Mouse (Mus musculus) ovary, adult 18-20 months (tissue): ENCODE measurements at regions not wholly inside any gene's neighbourhood (a gene's known extent, or its start where the extent isn't known, plus 50 kb on each side); places are given as distances from the start of the nearest gene placed in this dataset.
"Not testable (repeated sequence)": the region's sequence is repeated elsewhere in the genome, so short reads cannot be mapped to it uniquely, and the experiment has no call there.

Experiments used
- DNase-seq: peaks from one replicate; pipeline ENCODE4 v3.0.0; 2022; ENCODE audit warnings: low spot score, mixed read lengths

DNA sequence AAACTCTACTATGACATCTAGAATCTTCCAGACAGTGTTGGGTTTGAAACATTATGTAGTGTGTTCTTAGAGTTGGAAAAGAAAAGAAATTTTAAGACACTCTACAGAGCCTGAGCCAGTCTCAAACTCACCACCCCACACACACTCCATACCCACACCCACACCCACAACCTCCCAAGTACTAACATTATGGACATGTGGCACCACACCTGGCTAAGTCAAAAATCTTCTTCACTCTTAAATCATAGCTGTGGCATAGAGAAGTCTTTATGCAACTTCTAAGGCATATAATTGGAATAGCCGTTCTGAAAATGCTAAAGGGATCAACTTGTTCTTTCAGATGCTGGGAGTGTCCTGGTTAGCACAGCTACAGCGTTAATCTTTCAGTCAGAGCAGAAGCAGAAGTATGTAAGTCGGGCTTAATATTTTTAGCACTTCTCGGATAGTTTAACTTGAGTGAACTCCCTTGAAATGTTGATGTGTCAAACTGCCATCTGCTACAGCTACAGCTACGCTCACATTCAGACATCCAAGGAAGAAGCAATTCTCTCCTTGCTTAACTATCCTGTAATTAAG, 68.6 kb upstream of the Creb1 start:
- no peak for DNase-seq

DNA sequence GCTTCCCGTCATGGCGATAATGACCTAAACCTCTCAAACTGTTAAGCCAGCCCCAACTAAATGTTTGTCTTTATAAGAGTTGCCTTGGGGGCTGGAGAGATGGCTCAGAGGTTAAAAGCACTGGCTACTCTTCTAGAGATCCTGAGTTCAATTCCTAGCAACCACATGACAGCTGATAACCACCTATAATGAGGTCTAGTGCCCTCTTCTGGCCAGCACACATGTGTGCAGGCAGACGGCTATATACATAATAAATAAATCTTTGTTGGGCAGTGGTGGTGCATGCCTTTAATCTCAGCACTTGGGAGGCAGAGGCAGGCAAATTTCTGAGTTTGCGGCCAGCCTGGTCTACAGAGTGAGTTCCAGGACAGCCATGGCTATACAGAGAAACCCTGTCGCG, 70.8 kb upstream of the Creb1 start:
- not testable (repeated sequence) for DNase-seq

DNA sequence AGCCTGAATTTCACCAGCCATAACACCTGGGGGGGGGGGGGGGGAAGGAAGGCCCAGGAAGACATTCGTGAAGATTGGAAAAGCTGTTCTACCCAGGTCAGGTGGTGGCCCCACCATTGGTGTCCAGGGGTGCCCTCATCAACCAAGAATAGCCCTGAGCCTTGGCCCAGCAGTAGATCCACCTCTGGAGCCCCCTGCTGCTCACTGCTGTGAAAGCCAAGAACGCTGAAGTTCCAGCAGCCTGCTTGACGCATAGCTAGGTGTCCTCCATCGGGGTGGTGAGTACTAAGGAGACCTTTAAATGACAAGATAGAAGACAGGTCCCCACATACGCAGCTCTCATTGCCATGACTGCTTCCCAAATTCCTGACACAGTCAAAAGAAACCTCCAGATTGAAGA, 74.6 kb upstream of the Creb1 start:
- DNase-seq, result no peak

DNA sequence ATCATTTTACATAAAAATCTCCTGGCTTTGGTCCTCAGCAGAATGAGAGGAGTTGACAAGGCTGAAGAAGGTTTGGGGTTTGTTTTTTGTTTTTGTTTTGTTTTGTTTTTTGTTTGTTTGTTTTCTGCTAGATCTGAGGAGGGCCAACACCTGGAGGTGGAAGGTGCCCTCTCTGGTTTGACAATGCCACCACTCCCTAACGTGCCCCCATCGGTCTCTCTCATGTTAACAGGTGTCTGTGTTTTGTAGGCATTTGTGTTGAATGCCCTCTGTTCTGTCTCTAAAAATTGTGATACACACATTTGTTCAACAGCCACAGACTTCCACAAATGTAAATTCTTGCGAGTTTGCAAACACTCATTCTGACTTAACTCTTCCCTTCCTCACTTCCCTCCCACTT, 83.3 kb upstream of the Creb1 start:
- no peak for DNase-seq

DNA sequence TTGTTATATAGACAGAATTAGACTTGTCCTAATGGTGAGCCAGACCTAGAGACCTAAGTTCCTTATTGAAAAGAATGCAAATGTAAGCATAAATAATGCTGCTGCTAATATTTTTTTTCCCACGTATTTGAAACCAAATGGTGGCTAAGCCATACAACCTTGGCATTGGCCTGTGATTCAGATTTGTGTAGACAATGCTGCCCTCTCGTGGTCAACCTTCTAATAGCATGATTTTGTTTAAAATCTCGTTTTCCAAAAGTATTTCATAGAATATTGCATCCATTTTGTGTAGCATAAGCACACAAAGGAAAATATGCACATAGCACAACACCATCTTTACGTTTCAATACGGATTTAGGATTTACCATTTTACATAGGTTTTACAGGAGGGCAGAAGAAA, 84.4 kb upstream of the Creb1 start:
- DNase-seq, result no peak

DNA sequence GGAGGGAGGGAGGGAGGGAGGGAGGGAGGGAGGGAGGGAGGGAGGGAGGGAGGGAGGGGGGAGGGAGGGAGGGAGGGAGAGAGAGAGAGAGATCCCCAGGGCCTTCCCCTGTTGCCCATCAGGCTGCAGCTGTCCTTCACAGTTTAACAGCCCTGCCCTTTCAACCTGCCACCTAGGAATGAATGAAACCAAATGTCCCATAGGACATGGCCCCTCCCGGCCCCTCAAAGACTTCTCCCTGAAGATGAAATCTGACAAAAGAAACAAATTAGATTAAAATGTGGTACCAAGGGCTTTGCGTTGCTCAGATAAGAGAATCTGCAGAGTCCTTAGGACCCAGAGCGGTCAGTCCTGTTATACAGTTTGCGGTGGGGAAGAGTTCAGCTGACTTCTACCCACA, 86.0 kb upstream of the Creb1 start:
- no peak for DNase-seq

DNA sequence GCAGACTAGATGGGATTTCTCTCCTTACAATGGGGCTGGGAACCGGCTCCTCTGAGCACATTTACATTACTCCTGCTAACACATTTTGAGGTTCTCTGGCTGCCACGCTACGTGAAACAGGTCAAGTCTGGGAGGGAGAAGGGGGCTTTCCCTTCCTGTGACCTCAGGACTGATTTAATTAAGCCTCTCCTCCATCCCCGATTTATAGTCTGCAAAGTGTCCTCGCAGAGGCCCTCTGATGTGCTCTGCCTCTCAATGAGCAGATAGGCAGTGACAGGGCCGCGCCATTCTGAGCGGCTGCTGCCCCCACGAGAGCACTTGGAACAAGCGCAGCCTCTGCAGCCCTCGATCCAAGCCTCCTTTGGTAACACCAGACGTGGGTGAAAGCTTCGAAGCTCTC, 86.5 kb upstream of the Creb1 start:
- DNase-seq, result peak; percentile 57

DNA sequence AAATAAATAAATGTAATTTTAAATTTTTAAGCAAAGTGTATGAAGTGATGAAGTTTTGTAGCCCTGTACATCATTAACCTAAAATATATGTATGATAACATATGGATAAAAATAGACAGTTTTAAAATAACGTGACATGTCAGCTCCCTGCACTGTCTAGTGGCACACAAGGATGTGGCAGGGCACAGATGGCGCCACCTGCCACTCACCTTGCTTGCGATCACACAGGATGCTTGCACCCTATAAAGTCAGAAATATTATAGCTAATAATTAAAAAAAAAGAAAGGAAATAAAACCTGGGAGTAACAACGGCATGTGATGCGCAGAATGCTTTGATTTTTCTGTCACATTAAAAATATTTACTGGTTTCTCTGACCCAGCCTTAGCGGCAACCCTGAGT, 89.0 kb upstream of the Creb1 start:
- no peak for DNase-seq

DNA sequence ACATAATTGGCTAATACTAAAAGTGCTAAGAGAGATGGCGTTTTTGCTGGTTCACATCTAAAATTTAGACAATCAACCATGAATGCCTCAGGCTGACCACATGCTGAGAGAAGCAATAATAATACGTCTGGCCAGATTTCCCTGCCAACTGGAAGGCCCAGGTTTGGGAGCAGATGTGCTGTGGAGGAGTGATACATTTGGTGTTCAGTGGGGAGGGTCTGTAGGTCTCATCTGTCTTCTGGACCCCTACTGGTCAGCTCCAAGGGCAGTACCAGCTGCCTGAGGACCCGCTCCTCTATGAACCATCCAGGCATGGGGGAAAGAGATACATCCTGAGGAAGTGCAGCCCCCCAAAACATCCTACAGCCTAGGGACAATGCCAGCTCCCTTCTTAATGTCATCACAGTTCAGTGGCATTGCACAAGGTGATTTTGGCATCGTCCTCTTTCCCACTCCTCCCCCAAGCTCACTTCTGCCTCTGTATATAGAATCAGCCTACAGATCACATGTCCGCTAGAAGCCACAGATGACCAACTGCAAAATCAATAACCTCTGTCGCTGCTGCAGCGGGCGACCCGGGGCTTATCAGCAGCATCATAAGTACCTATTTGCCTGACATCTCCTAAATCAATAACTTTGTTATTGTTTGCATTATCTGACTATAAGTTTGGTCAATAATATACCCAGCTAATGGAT, 90.1 kb upstream of the Creb1 start:
- DNase-seq, result no peak

DNA sequence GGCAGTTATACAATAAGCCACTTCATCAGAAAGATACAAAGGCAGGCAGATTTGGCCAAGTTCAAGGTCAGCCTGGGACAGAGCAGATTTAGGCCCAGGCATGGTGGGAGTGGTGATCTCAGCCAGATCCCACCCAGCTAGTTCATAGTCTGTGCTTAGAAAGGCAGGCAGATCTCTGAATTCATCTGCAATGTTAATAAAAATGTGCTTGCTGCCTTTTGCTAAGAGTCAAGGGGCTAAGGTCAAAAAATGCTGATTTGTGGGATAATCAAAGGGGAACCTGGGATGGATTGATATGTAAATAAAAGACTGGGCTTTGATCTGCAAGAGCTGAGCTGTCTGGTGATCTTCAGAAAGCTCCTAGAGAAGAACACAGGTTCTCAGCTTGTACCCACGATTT, 109.2 kb upstream of the Creb1 start:
- no peak for DNase-seq

DNA sequence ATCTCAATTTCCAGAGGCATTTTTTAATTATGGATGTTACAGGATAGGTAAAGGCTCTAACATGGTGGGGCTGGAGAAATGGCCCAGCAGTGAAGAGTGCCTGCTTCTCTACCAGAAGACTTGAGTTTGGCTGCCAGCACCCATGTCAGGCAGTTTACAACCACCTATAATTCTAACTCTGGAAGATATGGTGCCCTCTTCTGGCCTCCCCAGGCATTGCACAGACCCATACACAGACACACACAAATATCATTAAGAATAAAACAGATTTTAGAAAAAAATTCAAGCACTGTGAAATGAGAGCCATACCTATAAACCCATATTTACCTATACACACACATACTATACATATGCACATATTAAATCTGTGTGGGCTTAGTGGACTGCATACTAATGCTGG, 113.9 kb upstream of the Creb1 start:
- DNase-seq, result no peak

DNA sequence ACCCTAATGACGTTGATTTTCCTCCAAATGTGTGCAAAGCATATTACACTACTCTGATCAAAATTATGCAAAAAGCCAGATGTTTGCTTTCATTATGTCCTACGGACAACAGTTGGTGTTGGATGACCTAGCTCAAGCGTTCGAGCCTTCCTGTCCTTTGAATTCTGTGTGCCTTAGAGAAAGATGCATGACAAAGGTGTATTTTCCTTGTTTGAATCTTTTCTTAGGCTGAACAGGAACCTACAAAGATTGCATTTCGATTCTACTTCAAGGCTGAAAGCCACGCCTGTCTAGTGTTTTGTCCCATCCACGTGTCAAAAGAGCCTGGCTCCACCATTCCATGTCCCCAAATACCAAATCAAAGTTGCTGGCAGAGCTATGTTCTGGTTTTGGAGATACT, 116.5 kb upstream of the Creb1 start:
- DNase-seq, result no peak

DNA sequence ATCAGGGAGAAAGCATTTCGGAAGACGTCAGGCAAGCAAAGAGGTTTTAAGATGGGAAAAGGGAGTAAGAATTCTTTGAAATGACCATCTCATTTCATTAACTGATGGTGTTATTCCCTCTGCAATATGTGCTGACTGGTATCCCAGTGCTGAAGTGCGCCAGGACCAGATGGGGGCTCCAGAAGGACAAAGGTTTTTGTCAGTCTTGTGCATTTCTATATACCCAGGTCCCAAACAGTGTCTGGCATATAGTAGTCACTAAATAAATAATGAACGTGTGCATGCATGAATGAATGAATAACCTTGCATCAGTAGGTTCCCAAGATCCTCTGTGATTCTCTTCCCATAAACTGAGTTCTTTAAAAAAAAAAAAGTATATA, 119.3 kb upstream of the Creb1 start:
- no peak for DNase-seq

DNA sequence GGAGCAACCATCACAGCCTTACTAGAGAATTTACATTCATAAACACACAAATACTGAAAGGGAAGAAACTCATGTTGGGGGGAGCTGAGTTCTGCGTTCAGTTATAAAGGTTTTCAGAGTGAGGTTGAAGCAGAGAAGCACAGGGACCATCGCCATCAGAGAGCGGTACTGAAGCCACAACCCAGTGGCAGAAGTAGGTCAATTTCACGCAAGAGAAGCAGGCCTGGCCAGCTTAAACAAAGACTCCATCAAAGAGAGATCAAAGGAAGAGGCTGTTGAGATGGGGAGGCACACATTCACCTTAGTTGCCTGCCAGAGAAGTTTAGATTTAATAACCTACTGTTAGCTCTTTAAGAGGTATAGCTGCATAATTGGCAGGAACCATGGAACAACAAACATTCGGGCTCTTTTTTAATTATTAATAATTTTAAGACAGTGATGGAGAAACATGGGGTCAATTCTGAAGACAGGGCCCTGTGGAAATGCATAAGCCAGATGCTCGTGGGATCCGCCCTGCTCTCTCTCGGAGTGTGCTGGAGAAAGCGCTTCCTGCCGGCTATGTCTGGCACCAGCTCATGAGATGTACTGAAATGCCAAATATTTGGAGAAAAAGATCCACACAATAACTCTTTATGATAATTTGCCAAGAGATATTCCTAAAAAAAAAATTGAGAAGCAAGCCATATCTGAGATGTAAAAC, 119.8 kb upstream of the Creb1 start:
- DNase-seq, result no peak

DNA sequence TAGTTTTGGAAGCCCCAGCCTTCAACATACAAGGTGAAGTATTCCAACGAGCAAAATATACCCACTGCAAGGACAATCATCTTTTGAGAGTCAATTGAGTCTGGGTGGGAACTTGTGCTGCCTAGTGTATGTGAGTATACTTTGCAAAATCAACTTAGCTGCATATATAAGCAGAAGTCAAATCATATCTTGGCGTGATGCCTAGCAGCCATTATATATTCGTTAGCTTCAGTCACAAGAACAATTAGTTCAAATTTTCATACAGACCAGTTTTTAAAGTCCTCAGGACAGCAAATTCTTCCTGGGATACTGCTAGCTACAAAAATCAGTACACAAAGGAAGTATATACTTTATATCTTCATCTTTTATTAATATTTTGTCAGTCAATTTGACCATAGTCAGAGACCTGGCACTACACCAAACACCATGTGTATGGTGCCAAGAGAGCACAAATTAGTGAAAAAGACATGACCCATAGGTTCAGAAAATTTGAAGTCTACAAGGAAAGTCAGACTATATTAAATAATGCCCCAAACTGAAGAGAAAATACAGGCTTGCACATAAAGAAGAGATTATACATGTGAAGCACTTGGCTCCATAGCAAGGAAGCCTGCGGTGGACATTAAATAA, 120.5 kb upstream of the Creb1 start:
- DNase-seq, result no peak

DNA sequence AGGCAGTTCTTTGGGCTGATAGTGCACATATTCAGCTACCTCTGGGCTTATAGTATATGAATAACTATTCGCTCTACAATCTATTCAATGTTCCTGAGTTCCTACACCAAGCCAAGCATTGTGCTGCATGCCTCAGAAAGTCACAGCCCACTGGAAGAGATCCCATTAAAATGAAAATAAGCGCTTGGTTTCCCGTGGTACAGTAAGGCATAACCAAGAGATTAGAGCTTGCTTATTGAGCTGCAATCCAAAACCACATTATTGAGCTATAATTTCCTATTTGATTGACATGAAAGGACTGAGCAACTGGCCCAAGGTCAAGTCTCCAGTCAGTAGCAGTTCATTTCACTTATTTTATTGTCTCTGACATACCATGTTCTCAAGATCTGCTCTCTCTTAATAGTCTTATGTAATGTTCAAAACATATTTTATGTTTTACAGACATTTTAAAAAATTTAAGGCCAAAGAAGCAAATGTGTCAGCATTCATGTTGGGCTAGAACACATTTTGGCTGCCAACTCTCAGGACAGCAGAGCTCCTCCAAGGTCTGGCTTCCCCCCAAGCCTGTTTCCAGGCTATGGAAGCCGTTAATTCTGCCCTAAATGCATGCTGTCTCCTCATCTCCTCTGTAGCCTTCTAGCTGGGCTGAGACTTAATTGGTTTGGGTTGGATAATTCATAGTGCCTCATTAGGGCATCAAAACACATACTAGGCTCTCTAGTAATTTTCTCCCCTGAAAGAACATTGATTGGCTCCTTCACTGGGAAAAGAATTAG, 123.5 kb upstream of the Creb1 start:
- no peak for DNase-seq

DNA sequence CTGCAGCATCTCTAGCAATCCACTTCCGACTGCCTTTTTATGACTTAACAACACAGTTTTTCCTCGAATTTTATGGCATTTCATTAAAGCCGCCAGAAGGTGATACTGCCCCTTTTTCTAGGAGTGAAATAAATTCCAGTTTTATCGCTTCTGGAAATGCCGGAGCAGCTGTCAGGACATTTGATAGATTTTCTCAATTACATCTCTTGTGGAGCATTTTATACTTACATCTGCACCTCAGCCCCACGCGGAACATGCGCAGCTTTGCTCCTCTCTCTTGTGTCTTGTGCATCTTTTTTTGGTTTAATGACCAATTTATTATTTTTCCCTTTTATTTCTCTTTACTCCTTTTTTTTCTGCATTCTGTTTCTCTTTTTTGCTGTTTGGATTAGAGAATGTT, 140.9 kb upstream of the Creb1 start:
- DNase-seq, result no peak

DNA sequence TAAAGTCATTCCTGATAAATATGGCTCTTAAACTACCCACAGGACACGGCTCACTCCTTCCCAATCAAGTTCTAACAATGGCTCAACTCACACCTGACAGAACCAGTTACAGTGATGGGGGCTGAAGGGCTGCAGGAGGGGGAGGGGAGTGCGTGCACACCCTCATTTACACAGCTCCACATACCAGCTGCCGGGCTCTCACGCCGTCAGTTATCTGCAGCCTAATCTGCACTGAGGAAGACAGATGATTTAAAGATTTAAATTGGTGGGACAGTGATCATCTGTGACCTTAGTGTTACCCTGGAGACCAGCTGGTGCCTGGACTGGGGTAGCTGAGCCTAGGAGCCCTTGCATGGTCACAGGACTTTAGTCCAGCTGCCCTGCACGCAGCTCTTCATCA, 151.2 kb upstream of the Creb1 start:
- DNase-seq, result no peak

DNA sequence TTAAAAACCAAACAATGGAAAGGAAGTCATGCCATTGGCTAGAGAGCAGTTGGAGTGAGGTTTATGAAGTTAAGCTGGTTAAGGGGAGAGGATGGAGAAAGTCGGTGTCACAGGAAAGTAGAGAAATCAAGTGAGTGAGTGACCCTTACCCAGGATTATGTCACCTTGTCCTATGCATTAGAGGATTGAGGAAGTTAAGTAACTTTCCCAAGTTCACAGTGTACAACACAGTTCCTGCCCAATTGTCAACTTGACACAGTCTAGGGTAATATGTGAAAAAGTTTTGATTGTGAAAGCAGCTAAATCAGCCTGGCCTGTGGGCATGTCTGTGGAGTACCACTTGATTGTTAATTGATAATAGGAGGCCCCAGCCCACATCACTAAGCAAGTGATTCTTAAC, 156.0 kb upstream of the Creb1 start:
- not testable (repeated sequence) for DNase-seq

DNA sequence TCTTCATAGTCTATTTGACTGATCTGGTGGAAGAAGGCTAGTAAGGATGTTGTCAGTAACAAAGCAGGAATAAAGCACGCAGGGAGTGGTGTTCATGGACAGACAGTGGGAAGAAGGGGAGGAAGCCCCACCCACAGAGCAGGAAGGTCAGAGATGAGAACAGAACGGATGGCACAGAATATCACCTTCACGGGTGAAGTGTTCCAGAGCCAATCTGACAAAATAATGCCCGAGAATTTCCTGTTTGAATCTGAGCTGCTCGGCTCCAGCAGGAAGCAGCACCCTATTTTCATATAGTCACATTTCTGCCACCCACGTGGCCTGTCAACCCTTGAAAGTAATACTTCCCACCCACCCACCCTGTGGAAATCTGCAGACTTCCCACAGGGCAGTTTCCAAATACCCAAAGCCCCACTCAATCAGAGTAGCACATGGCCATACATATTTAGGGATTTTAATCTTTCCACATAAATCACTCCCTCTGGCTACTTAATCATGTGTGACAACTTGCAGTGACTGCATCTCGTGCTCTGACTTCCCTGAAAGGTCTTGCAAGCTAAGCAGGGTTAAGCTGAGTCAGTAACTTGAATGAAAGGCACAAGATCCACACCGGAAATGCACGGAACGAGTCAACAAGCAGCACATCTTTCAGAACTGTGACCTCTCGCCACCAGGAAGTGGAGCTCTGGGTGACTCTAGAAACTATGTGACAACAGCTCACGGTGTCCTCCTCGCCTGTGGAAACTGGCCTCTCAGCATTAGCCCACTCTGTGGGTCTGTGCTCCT, 158.0 kb upstream of the Creb1 start:
- no peak for DNase-seq

DNA sequence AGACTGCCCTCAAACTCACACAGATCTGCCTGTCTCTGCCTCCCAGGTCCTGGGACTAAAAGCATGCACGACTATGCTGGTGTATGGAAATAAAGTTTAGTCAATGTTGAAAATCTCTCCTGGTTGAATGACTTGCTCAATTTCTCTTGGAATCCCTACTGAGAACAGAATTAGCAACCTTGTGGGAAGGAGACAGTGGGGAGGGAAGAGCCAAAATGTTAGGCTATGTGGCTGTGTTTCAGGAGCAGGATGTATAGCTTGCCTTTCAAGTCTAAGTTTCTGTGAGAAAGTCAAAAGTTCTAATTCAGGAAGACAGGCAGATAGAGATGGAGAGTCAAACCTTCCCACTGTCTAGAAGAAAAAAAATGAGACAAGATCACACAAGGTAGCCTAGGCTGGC, 168.3 kb upstream of the Creb1 start:
- DNase-seq, result no peak
